ENCODE assay signal across 8 mouse cellular contexts in the genomic region with DNA sequence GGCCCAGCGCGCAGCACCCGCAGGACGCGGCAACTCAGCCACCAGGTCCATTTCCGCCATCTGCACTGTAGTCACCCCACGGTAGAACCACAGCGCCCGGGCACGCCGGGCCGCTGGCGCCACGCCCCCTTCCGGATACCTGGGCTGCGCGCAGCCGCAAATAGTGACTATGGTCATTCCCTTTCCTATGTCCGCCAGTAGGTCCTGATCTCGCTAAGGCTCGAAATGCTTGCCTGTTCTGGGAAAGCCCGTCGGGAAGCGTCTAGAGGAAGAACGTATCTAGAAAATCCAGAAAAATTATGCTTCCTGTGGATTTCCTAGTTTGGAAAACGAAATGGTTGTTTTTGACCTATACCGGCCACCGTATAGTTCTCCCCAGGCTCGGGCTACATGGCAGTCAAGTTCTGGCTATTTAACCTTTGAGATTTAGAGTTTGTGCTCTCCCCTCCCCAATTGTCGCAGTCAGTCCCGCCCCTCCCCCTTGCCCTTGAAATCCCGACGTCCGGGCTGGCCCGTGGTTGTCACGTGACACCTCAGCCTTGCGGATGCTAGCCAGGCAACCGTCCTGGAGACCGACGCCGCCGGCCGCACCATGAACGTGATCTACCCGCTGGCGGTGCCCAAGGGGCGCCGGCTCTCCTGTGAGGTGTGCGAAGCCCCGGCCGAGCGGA. TPM values are rescaled to one million over a fixed set of nuclear protein-coding genes. Genes with fewer than 3 reads are reported as not detected.
DNase-seq lines count a peak whose midpoint lies in the region; ATAC-seq lines count a peak whose summit lies in the region.

Gene Ppcs (minus strand): TSS at position 127 of the 671 bp plus-strand sequence.
Gene Zmynd12 (plus strand): TSS at position 521 of the 671 bp plus-strand sequence.

- DNase-seq in R1 (ENCODE audit: low read depth, low spot score): peak; percentile 98
- DNase-seq in cerebellum, postnatal 14 days: peak; percentile 94 to 95
- peak; percentile 73 to 80 for DNase-seq in frontal cortex, postnatal 14 days (ENCODE audit: low spot score in 2 of 2)
- peak; percentile 70 to 72 for DNase-seq in layer of hippocampus, postnatal 25 days (ENCODE audit: extremely low spot score in 1 of 2, low spot score in 1 of 2)
- peak; percentile 91 for DNase-seq in lung, postnatal 14 days
- peak; percentile 91 for DNase-seq in ovary, postnatal 36 days (ENCODE audit: low spot score)
- DNase-seq in thymus, postnatal 14 days: peak; percentile 92

- H3K9me3 ChIP-seq in hindbrain, embryonic 13.5 days: no peaks in the 10 kb centered on the region

- ATAC-seq in hindbrain, embryonic 13.5 days (ENCODE audit: low FRiP score): peak; percentile 96

- H3K4me3 ChIP-seq in hindbrain, embryonic 13.5 days: peak within 1 kb of the TSS; percentile 61

- H3K4me2 ChIP-seq in hindbrain, embryonic 13.5 days: peak within 1 kb of the TSS; percentile 90

- peaks cover 12% of the 10 kb centered on the region; the same call in 1 of the 2 replicates for H3K27me3 ChIP-seq in hindbrain, embryonic 13.5 days

- peaks cover 23% of the 10 kb centered on the region for H3K4me1 ChIP-seq in hindbrain, embryonic 13.5 days (replicated peaks)

- H3K36me3 ChIP-seq in hindbrain, embryonic 13.5 days: peaks cover 8% of the 10 kb centered on the region

- peak within 1 kb of the TSS; percentile 84 for H3K9ac ChIP-seq in hindbrain, embryonic 13.5 days

- WGBS in hindbrain, embryonic 13.5 days: under 1% methylated on average over 52 of the region's 52 CpGs

- peak within 1 kb of the TSS; percentile 92 for H3K27ac ChIP-seq in hindbrain, embryonic 13.5 days

RNA-seq across cellular contexts. Expression of gene Ppcs, which starts in this region (rescaled TPM):
- polyA plus RNA-seq in hindbrain, embryonic 13.5 days (2015; fragmentation: Nextera tagmentation; extraction: Ambion mirVana): 21.5 and 21.8 TPM in 2 replicates
- total RNA-seq in layer of hippocampus, postnatal 25 days (2021): 1 to 10 TPM; 5.7 to 5.8 TPM

RNA-seq across cellular contexts. Expression of gene Zmynd12, which starts in this region (rescaled TPM):
- 0.40 and 0.44 TPM in 2 replicates for polyA plus RNA-seq in hindbrain, embryonic 13.5 days (2015; fragmentation: Nextera tagmentation; extraction: Ambion mirVana)
- under 1 TPM; 0.49 to 0.61 TPM for total RNA-seq in layer of hippocampus, postnatal 25 days (2021)

Comparison
In these comparisons a context has a peak if more than half of its experiments do, and no peak if none do; other contexts are left out.
1. Peak in every context shown above with its lines: DNase-seq, ATAC-seq, H3K4me3 ChIP-seq and H3K27ac ChIP-seq.